Mouse (Mus musculus): ENCODE results near the gene Ephb2.

The Ephb2 gene

DNA sequence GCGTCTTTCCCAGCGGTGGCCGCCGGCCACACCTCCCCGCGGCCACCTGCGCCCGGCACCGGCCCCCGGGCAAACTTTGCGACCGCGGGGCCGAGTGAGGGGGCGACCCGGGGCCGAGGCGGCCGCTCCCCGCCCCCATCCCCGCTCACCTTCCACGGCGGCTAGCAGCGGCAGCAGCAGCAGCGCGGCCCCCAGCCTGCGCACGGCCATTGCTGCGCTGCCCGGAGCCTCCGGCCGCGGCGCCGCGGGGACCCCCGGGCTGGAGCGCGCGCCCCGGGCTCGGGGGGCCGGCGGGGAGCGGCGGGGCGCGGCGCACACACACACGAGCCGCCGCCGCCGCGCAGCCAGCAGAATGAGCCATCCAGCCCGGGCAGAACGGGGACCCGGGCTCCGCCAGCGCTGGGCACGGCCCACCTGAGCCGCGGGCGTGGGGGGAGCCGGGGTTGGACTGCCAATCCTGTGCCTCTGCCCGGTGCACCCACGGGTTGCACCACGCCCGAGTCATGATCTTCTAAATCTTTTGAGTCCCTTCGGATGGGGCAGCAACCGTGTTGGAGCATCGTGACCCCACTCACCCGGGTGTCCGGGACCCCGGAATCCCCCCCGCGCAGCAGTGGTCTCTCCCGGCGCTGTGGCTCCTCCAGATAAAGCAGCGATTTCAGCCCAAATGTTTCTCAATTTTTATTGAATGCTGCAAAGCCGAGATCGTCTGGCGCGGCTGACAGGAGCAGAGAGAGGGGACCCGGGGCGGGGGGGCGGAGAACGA lies at the start of gene Ephb2:
Gene Ephb2, minus strand, starts transcription at position 368 of the 766 bp plus-strand sequence.
- DNase-seq, result peak; percentile 85 to 89

DNA sequence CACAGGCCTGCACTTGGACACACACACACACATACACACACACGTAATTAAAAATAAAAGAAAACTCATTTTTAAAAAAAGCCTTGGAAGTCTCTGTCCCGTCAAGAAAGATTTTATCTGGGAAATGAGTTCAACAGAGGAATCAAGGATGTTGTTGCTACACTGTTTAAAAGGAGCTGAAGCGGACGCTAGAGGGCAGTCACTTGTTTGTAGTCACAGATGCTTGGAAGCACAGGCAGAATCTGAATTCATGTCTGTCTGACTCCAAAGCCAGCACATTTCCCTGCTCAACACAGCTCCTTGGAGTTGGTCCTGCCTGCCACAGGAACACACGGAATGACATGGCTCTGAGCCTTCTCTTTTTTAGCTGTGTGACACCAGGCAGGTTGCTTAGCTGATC lies 42.8 kb upstream of the Ephb2 start:
- peak in 1 of 2 experiments; percentile 31 for DNase-seq

GRCm38 (mm10) chr4:136878171-136878570 lies 42.4 kb upstream of the Ephb2 start:
- no peak for DNase-seq

DNA sequence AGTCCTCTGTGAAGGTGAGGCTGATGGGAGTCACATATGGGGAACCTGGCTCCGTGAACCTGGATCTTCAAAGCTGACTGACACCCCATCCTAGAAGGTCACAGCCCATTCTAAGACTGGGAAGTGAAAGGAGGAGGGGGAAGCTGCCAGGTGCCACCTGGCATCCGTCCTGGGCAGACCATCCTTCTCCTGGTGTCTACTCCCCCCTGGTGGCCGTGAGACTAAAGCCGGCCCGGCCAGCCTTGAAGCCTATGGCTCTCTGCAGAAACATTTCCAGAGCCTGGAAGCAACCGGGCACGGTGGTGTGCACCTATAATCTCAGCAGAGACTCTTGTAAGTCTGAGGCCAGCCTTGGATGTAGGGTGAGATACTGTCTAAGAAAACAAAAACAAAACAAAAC lies 41.2 kb upstream of the Ephb2 start:
- DNase-seq, result peak; percentile 83 to 85

DNA sequence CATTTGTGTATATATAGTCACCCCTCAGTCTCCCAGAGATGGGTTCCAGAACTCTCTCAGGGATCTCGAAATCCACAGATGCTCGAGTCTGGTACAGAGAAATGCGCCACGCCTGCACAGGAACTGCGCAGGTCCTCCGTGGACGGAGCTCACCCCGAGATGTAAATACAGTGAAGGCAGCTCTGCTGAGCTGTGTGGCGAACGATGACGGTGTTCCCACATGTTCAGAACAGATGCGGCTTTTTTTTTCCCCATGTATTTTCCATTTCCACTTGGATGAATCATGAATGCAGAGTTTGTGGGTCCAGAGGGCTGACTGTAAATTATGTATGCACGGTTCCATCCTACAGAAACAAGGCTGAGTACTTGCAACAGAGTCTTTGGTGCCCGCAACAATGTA lies 39.2 kb upstream of the Ephb2 start:
- no peak for DNase-seq

DNA sequence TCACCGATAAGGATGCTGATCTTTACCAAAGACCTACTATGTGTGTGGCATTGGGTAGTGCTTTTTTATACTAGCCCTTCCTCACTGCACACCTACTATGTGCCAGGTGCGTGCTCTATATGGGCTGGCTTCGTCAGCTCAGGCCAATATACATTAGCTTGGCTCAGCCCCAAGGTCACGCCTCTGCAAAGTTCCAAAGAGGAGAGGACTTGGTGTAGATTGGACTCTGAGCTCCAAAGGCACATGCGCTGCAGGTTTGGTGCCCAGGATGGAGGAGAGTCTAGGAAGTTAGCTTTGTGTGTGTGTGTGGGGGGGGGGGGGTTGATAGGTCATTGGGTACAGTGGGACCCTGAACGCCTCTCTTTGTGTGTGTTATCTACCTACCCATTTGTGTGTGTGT lies 32.6 kb upstream of the Ephb2 start:
- no peak for DNase-seq

- DNase-seq, result peak; percentile 20 to 26
These were observed 32.0 kb upstream of the Ephb2 start for GRCm38 (mm10) chr4:136867690-136868345.

GRCm38 (mm10) chr4:136865531-136865930 lies 29.7 kb upstream of the Ephb2 start:
- DNase-seq, result no peak

GRCm38 (mm10) chr4:136864751-136865470 lies 29.1 kb upstream of the Ephb2 start:
- peak in 1 of 2 experiments; percentile 18 for DNase-seq

- no peak for DNase-seq
These were observed 27.7 kb upstream of the Ephb2 start for GRCm38 (mm10) chr4:136863517-136863916.

GRCm38 (mm10) chr4:136862411-136862810 lies 26.6 kb upstream of the Ephb2 start:
- no peak for DNase-seq

DNA sequence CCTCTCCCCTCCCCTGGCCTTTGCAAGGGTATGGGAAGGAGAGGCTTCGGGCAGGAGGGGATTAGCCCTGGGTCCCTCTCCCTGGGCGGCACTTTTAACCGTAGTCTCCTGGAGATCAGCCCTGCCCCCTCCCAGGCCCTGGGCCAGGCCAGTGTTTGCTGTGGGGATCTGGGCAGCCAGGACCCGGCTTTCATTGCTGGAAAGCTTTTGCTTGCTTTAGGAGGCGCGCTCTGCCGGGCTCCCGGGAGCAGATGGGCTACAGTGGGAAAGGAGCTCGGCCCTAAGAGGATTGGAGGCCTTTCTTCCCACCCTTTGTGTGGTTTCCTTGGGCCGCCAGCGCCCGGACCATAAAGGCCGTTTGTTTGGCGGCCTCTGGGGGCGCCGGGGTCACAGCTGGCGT lies 26.0 kb upstream of the Ephb2 start:
- DNase-seq, result no peak

GRCm38 (mm10) chr4:136860022-136860421 lies 24.2 kb upstream of the Ephb2 start:
- DNase-seq, result no peak

GRCm38 (mm10) chr4:136855081-136855480 lies 19.3 kb upstream of the Ephb2 start:
- peak; percentile 44 to 58 for DNase-seq

- DNase-seq, result no peak
These were observed 17.2 kb upstream of the Ephb2 start for GRCm38 (mm10) chr4:136852989-136853388.

GRCm38 (mm10) chr4:136852119-136852518 lies 16.3 kb upstream of the Ephb2 start:
- DNase-seq, result no peak

DNA sequence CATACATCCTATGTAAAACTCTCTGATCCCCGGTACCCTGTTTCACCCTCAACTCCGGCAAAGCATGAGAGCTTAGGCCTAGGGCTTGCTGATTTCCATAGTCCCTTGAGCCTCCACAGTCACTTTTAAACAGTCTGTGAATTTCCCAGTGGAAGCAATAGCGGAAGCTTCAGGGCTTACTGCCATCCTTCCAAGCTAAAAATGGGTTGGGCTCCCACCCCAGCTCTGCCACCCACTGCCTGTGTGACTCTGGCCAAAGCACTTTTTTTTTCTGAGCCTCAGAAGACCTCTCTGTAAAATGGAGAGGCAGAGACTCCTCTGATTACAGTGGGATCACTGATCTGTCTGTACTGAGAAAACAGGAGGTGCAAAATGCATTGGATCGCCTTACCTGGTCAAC lies 12.8 kb upstream of the Ephb2 start:
- DNase-seq, result no peak

DNA sequence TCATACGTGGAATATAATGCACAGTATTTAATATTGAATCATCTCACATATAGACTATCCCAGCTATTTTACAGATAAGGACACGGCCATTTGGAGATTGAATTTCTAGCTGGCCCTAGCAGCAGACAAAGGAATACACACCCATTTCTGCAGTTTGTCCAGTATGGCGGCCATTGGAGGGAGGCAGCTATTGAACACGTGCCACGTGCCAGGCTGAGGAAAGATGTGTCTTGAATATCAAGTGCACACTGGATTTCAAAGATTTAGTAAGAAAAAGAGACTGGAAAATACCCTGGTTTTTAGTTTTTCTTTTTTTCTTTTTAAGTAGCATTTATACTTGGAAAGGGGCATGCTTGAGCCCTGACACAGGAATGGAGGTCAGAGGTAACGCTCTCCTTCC lies 11.4 kb upstream of the Ephb2 start:
- no peak for DNase-seq

DNA sequence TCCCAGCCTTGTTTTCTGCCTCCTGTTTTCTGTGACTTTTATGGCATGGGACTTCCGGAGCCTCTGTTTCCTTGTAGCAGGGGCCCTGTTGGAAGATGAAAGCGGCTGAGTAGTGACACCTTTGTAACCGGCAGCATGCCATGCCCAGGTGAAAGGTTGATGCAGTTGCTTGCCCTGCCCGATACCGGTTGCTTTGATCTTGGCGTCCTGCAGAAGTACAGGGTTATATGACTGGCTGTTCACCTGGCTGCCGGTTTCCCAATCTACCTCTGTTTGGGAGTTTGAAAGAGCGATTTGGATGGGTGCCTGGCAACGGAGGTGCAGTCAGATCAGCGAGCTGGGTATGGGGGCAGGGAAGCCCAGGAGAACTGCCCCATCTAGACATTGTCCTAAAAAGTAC lies 7.0 kb upstream of the Ephb2 start:
- DNase-seq, result no peak

DNA sequence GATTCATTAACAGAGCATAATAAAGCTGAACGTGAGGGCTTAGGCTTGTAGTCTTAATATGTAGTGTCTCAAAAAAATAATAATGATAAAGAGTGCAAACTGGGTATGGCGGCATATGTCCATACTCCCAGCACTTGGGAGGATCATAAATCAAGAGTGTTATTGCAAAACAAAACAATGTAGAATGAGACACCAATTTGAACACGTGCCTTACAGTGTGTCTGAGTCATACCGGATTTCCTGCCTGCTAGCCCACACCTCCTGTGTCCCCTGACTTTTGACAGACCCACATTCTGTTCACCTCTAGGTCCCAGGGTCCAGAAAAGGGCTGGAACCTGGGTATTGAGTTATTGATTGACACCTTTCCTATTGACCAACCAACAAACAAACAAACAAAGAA lies 6.2 kb upstream of the Ephb2 start:
- DNase-seq, result no peak

- DNase-seq, result peak; percentile 89 to 90
These were observed 5.3 kb upstream of the Ephb2 start for GRCm38 (mm10) chr4:136841056-136841455.

GRCm38 (mm10) chr4:136838462-136838861 lies 2.7 kb upstream of the Ephb2 start:
- no peak for DNase-seq

DNA sequence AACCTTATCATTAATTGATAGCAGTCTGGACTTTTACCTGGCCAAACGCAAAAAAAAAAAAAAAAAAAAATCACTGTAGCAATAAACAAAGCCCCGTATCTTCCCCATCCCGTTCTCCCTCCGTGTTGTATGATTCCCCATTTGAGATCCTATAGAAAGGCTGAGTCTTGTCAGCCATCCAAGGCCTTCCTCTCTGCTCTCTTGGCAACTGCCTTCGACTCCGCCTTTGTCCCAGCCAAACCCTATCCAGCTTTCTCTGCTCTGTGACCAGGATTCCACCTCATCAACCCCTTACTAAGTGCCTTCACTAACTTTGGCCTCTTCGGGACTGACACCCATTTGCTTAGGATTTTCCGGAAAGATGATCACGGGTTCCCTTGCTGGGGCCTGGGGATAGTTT lies 2.2 kb upstream of the Ephb2 start:
- no peak for DNase-seq
